Mouse (Mus musculus) heart, adult 11 months (tissue): Measurements from ENCODE around the gene Pten.
A peak's percentile ranks its signal among the peaks of the same experiment; 100 is the strongest.
"Not testable (repeated sequence)": the region's sequence is repeated elsewhere in the genome, so short reads cannot be mapped to it uniquely, and the experiment has no call there.

Source experiments
- DNase-seq: peaks from one replicate; pipeline ENCODE4 v3.0.0; 2022

The Pten gene

GRCm38 (mm10) chr19:32818759-32819158, 61.5 kb downstream of the Pten start:
- DNase-seq, result no peak

- DNase-seq, result not testable (repeated sequence)
Observed at GRCm38 (mm10) chr19:32822959-32823358, 65.7 kb downstream of the Pten start.

- DNase-seq, result no peak
Observed at GRCm38 (mm10) chr19:32826616-32827015, 69.3 kb downstream of the Pten start.

- DNase-seq, result no peak
Observed at GRCm38 (mm10) chr19:32829871-32830270, 72.6 kb downstream of the Pten start.

- DNase-seq, result no peak
Observed at GRCm38 (mm10) chr19:32831286-32831685, 74.0 kb downstream of the Pten start.

- DNase-seq, result no peak
Observed at GRCm38 (mm10) chr19:32840491-32840890, 83.2 kb downstream of the Pten start.

GRCm38 (mm10) chr19:32844486-32844885, 87.2 kb downstream of the Pten start:
- DNase-seq, result no peak

- DNase-seq, result peak; percentile 27
Observed at GRCm38 (mm10) chr19:32848041-32848440, 90.7 kb downstream of the Pten start.

GRCm38 (mm10) chr19:32852306-32852705, 95.0 kb downstream of the Pten start:
- DNase-seq, result peak; percentile 54

- peak; percentile 82 for DNase-seq
Observed at GRCm38 (mm10) chr19:32861675-32862575, 104.6 kb downstream of the Pten start.

- peak; percentile 58 for DNase-seq
Observed at GRCm38 (mm10) chr19:32866765-32867164, 109.5 kb downstream of the Pten start.

- no peak for DNase-seq
Observed at GRCm38 (mm10) chr19:32867181-32867897, 110.0 kb downstream of the Pten start.

GRCm38 (mm10) chr19:32868560-32868959, 111.3 kb downstream of the Pten start:
- no peak for DNase-seq

GRCm38 (mm10) chr19:32869053-32869680, 111.9 kb downstream of the Pten start:
- DNase-seq, result peak; percentile 88

GRCm38 (mm10) chr19:32873904-32874637, 116.8 kb downstream of the Pten start:
- peak; percentile 96 for DNase-seq
